Mouse (Mus musculus) forebrain, embryonic 15.5 days (tissue): ENCODE results near the gene Fam198a. TPM values are rescaled to one million over a fixed set of nuclear protein-coding genes. Genes with fewer than 3 reads are reported as not detected.

Experiments used
- ATAC-seq: fragments of 200-750 bp; cut with Nextera tagmentation; replicated peaks from 2 replicates; pipeline ENCODE4 v1.8.0; 2017; ENCODE audit warnings: mild to moderate bottlenecking, moderate TSS enrichment, moderate library complexity
- H3K27ac ChIP-seq: fragments of 300-500 bp; sonication (generic); replicated peaks from 2 replicates; pipeline ENCODE4 v1.5.1; 2015; ENCODE audit warnings: mild to moderate bottlenecking, inconsistent platforms
- H3K27me3 ChIP-seq: fragments of 300-500 bp; sonication (generic); 2 replicates; pipeline ENCODE4 v1.6.1; 2015; ENCODE audit warnings: inconsistent platforms
- H3K36me3 ChIP-seq: fragments of 300-500 bp; sonication (generic); 2 replicates; pipeline ENCODE4 v1.6.1; 2015; ENCODE audit warnings: mild to moderate bottlenecking, inconsistent platforms
- H3K4me1 ChIP-seq: fragments of 300-500 bp; sonication (generic); 2 replicates; pipeline ENCODE4 v1.6.1; 2015; ENCODE audit warnings: inconsistent platforms
- H3K4me2 ChIP-seq: fragments of 300-500 bp; sonication (generic); replicated peaks from 2 replicates; pipeline ENCODE4 v1.6.1; 2015; ENCODE audit warnings: mild to moderate bottlenecking, inconsistent platforms
- H3K4me3 ChIP-seq: fragments of 300-500 bp; sonication (generic); 2 replicates; pipeline ENCODE4 v1.5.1; 2015; ENCODE audit warnings: mild to moderate bottlenecking, inconsistent platforms
- H3K9ac ChIP-seq: fragments of 300-500 bp; sonication (generic); replicated peaks from 2 replicates; pipeline ENCODE4 v1.6.1; 2015; ENCODE audit warnings: mild to moderate bottlenecking, inconsistent platforms
- H3K9me3 ChIP-seq: fragments of 300-500 bp; sonication (generic); 2 replicates; pipeline ENCODE4 v1.6.1; 2016; ENCODE audit warnings: inconsistent platforms
- WGBS: fragments of 180-500 bp; shearing (Covaris S2); methylation state at CpG from one replicate; pipeline ENCODE4 v1.1.7; 2015; ENCODE audit warnings: mixed read lengths; 5-methylcytosine and 5-hydroxymethylcytosine counted together
- polyA plus RNA-seq: library from polyadenylated mRNA; unstranded; fragments of >200 nt; fragmentation: Nextera tagmentation; extraction: Ambion mirVana; gene quantifications from 2 replicates; pipeline ENCODE4 v1.2.1, GENCODE M21; 2015

Gene Fam198a
- polyA plus RNA-seq, 1 experiment from 2014 or later = 1.4 TPM

DNA sequence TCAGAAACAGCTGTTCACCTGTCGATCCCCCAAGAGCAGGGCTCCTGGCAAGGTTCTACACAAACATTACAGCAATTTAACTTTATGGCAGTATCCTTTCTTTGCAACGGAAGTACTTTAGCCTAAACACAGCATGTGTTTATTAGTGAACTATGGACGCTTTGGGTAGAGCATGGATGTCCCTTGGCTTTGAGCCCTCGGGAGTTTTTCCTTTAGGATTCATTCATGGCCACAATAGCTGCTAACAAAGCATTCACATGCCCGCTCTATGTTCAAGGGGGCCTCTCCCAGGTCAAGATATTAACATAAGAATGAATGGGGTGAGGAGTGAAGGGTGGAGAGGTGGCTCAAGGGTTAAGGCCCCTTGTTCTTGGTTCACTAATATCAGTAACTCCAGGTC lies 38.7 kb downstream of the Fam198a start:
- Histone ChIP-seq H3K9ac (no peak overlapping the region), H3K9me3 (no peaks in the 10 kb centered on the region), H3K4me2 (no peak overlapping the region), H3K4me3 (no peak overlapping the region), H3K36me3 (no peaks in the 10 kb centered on the region), H3K4me1 (peaks cover 12% of the 10 kb centered on the region), H3K27me3 (no peaks in the 10 kb centered on the region), H3K27ac (no peak overlapping the region)
- ATAC-seq = no peak
- 28% methylated on average over 5 of the region's 5 CpGs for WGBS

DNA sequence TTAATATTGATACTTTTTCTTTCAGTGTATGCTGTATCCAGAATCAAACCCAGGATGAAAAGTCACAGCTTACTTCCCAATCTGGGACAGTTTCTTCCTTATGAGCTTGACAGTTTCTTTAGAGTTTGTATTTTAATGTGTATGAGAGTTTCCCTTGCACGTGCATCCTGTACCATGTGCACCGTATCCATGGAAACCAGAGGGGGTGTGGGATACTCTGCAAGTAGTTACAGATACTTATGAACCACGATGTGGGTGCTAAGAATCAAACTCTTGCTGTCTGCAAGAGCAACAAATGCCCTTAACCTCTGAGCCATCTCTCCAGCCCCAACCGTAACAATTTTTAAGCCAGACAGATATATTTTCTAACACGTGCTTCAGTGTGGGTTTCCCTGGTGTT lies 40.3 kb downstream of the Fam198a start:
- Histone ChIP-seq H3K4me1 (peaks cover 17% of the 10 kb centered on the region), H3K27me3 (no peaks in the 10 kb centered on the region), H3K27ac (no peak overlapping the region), H3K9ac (no peak overlapping the region), H3K4me3 (no peak overlapping the region), H3K9me3 (no peaks in the 10 kb centered on the region), H3K4me2 (no peak overlapping the region), H3K36me3 (no peaks in the 10 kb centered on the region)
- no peak for ATAC-seq
- 64% methylated on average over 5 of the region's 5 CpGs for WGBS

GRCm38 (mm10) chr9:121993047-121993446 lies 42.3 kb downstream of the Fam198a start:
- Histone ChIP-seq H3K9ac (no peak overlapping the region), H3K36me3 (no peaks in the 10 kb centered on the region), H3K4me3 (no peak overlapping the region), H3K4me2 (no peak overlapping the region), H3K27ac (no peak overlapping the region), H3K4me1 (peaks cover 17% of the 10 kb centered on the region), H3K9me3 (no peaks in the 10 kb centered on the region), H3K27me3 (no peaks in the 10 kb centered on the region)
- 69% methylated on average over 3 of the region's 3 CpGs for WGBS
- no peak for ATAC-seq

- WGBS = 7% methylated on average over 10 of the region's 10 CpGs
- H3K4me3 ChIP-seq = peak overlapping the region; percentile 73
- H3K27me3 ChIP-seq = no peaks in the 10 kb centered on the region
- no peak for ATAC-seq
- H3K4me2 ChIP-seq = peak overlapping the region; percentile 85
- H3K27ac ChIP-seq = no peak overlapping the region
- peak overlapping the region; percentile 74 for H3K9ac ChIP-seq
- H3K9me3 ChIP-seq = no peaks in the 10 kb centered on the region
- no peaks in the 10 kb centered on the region for H3K36me3 ChIP-seq
- H3K4me1 ChIP-seq = peaks cover 17% of the 10 kb centered on the region
These were observed 44.3 kb downstream of the Fam198a start for GRCm38 (mm10) chr9:121995077-121995476.

DNA sequence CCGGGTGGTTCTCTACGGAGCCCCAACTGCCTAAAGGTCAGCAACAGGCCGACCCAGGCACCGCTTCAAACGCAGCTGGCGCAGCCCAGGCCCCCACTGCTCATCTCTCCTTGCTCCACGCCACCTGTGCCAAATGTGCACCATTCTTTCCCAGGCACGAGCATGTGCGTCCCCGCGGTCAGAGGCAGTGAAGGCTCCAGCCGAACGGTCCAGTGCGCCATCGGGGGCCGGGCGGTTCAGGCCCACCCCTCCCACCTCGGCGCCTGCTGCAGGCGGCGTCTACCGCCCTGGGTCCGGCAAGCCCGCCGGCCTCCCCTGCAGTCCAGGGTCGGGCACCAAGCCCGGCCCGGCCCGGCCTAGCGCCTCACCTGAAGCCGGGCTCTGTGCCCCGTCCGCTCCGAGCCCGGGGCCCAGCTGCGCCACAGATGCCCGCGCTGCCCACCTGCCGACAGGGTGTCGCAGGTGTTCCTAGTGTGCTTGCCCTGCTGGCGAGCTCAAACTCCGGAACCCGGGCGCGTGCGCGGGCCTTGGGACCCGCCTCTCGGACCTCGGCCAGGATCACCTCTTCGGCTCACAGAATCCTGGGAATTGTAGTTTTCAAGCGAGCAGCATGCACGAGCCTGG lies 44.8 kb downstream of the Fam198a start:
- H3K27ac ChIP-seq = no peak overlapping the region
- peak overlapping the region; percentile 73 for H3K4me3 ChIP-seq
- peak; percentile 88 for ATAC-seq
- no peaks in the 10 kb centered on the region for H3K9me3 ChIP-seq
- H3K9ac ChIP-seq = peak overlapping the region; percentile 74
- H3K27me3 ChIP-seq = no peaks in the 10 kb centered on the region
- H3K4me2 ChIP-seq = peak overlapping the region; percentile 85
- no peaks in the 10 kb centered on the region for H3K36me3 ChIP-seq
- H3K4me1 ChIP-seq = peaks cover 17% of the 10 kb centered on the region
- under 1% methylated on average over 53 of the region's 53 CpGs for WGBS

DNA sequence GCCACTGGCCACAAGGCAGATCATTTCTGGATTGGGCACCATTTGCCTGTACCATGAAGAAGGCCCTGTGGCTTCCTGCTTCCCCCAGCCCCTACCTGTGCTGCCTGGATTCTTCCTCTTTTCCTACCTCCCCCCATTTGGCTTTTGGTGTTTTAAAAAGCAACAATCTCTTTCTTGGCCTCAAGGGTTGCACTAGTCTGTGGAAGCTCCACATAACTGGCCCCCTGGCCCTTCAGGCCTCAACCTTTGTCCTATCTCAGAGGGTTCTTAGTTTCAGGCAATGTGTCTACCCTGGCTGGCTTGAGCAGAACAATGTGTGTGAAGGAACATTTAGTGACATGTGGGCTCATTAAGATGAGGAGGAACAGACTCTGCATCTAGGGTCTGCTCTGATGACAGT lies 46.2 kb downstream of the Fam198a start, which contains the start of gene Pomgnt2:
Gene Pomgnt2 (minus strand): TSS at position 101 of the 400 bp plus-strand sequence.
- Histone ChIP-seq H3K9ac (no peak within 1 kb of the TSS), H3K4me1 (peaks cover 17% of the 10 kb centered on the region), H3K27me3 (no peaks in the 10 kb centered on the region), H3K4me2 (peak within 1 kb of the TSS; percentile 85), H3K27ac (no peak within 1 kb of the TSS), H3K4me3 (peak within 1 kb of the TSS; percentile 73), H3K9me3 (no peaks in the 10 kb centered on the region), H3K36me3 (no peaks in the 10 kb centered on the region)
- no peak for ATAC-seq

DNA sequence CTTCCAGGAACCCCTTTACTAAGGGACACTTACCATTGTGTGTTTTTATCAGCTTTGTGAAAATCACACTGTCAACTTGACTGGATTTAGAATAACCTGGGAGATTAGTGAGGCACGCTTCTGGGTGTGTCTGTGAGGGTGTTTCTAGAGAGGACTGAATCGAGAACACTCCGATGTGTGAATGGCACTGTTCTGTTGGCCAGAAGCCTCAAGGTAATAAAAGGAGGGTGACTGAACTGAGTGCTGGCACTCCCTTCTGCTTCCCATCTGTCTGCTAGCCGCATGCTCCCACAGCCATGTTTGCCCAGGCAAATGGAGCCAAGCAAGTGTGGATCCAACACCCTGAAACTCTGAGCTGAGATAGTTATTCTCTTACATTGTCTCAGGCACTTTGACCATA lies 47.2 kb downstream of the Fam198a start:
- H3K27me3 ChIP-seq = no peaks in the 10 kb centered on the region
- WGBS = 70% methylated on average over 4 of the region's 4 CpGs
- no peak for ATAC-seq
- H3K9me3 ChIP-seq = no peaks in the 10 kb centered on the region
- H3K4me1 ChIP-seq = peaks cover 17% of the 10 kb centered on the region
- H3K4me2 ChIP-seq = no peak overlapping the region
- no peak overlapping the region for H3K9ac ChIP-seq
- no peak overlapping the region for H3K4me3 ChIP-seq
- no peaks in the 10 kb centered on the region for H3K36me3 ChIP-seq
- H3K27ac ChIP-seq = no peak overlapping the region

GRCm38 (mm10) chr9:122006175-122006574 lies 55.4 kb downstream of the Fam198a start:
- H3K27ac ChIP-seq = no peak overlapping the region
- H3K36me3 ChIP-seq = no peaks in the 10 kb centered on the region
- H3K9me3 ChIP-seq = no peaks in the 10 kb centered on the region
- no peak overlapping the region for H3K4me3 ChIP-seq
- no peak overlapping the region for H3K4me2 ChIP-seq
- 93% methylated on average over 2 of the region's 2 CpGs for WGBS
- no peak overlapping the region for H3K9ac ChIP-seq
- H3K4me1 ChIP-seq = peaks cover 9% of the 10 kb centered on the region; the same call in 1 of the 2 replicates
- no peaks in the 10 kb centered on the region for H3K27me3 ChIP-seq
- ATAC-seq = no peak

DNA sequence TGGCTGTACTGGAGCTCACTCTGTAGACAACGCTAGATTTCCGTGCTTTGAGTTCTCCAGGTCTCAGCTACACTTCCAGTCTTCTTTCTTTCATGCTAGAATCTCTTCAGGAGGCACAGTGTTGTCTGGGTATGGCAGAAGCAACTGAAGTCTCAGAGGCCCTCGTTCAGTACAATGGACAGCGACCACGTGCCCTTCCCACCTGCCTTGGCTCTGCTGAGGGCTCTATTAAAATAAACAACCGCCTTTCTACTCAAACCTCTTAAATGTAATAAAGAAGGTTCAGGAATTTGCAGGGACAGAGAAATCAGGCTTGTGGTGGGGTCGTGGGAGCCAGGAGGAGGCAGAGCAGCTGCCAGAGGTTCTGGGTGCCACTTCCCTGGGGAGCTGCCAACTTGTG lies 55.8 kb downstream of the Fam198a start:
- 10% methylated on average over 7 of the region's 7 CpGs for WGBS
- no peak overlapping the region for H3K27ac ChIP-seq
- no peak for ATAC-seq

DNA sequence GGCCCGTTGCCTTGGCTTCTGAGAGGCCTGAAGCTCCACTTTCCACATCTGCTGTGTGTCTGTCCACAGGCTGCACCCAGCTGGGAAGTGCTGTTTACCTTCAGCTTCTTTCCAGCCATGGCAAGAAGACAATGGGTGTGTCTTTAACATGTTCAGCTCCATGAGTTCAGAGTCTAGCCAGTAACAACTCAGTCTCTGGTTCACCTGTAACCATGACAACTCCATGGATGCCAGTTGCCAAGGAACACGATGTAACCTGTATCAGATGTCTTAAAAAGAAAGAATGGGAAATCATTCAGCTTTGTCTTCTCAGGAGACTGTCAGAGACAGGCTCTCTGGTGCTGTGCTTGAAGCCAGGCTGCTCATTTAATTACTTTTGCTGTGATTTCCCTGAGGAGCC lies 58.1 kb downstream of the Fam198a start:
- H3K36me3 ChIP-seq = no peaks in the 10 kb centered on the region
- no peak overlapping the region for H3K9ac ChIP-seq
- H3K27ac ChIP-seq = peak overlapping the region; percentile 44
- ATAC-seq = peak; percentile 60
- H3K27me3 ChIP-seq = no peaks in the 10 kb centered on the region
- H3K4me3 ChIP-seq = no peak overlapping the region
- H3K4me1 ChIP-seq = peaks cover 9% of the 10 kb centered on the region; the same call in 1 of the 2 replicates
- no peak overlapping the region for H3K4me2 ChIP-seq
- H3K9me3 ChIP-seq = no peaks in the 10 kb centered on the region
- WGBS = 44% methylated on average over 2 of the region's 2 CpGs

More for the DNA sequence above, 55.8 kb downstream of the Fam198a start:
- H3K36me3 ChIP-seq = no peaks in the 10 kb centered on the region
- H3K4me3 ChIP-seq = no peak overlapping the region
- H3K9ac ChIP-seq = no peak overlapping the region
- H3K27me3 ChIP-seq = no peaks in the 10 kb centered on the region
- H3K9me3 ChIP-seq = no peaks in the 10 kb centered on the region
- H3K4me1 ChIP-seq = peaks cover 9% of the 10 kb centered on the region; the same call in 1 of the 2 replicates
- H3K4me2 ChIP-seq = no peak overlapping the region

GRCm38 (mm10) chr9:122010751-122011150 lies 60.0 kb downstream of the Fam198a start:
- H3K4me1 ChIP-seq = peaks cover 9% of the 10 kb centered on the region; the same call in 1 of the 2 replicates
- no peak overlapping the region for H3K4me2 ChIP-seq
- WGBS = 86% methylated on average over 2 of the region's 2 CpGs
- H3K36me3 ChIP-seq = no peaks in the 10 kb centered on the region
- H3K27me3 ChIP-seq = no peaks in the 10 kb centered on the region
- no peak for ATAC-seq
- H3K9me3 ChIP-seq = no peaks in the 10 kb centered on the region
- no peak overlapping the region for H3K9ac ChIP-seq
- H3K4me3 ChIP-seq = no peak overlapping the region
- H3K27ac ChIP-seq = no peak overlapping the region

- WGBS = 80% methylated on average over 2 of the region's 2 CpGs
These were observed 62.0 kb downstream of the Fam198a start for GRCm38 (mm10) chr9:122012816-122013215.

DNA sequence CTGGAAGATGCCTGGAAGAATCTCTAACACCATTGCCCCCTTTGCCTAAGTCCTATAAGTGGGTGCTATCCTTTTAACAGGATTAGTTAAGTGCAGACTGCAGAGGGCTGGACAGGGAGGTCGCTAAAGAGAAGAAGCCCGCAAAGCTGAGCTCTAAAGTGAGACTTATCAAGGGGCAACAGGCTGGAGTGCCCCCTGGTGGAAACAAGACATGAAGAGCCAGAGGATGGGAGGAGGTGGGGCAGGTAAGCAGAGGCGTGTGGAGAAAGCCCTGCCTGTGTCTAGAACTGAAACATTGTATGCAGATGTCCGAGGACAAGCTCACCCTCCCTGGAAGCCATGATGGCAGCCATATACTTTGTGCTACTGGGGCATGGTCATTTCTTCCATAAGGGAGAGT lies 62.8 kb downstream of the Fam198a start:
- Histone ChIP-seq H3K9me3 (no peaks in the 10 kb centered on the region), H3K4me1 (peaks cover 7% of the 10 kb centered on the region; the same call in 1 of the 2 replicates), H3K4me3 (no peak overlapping the region), H3K36me3 (no peaks in the 10 kb centered on the region), H3K27me3 (no peaks in the 10 kb centered on the region), H3K27ac (no peak overlapping the region), H3K4me2 (no peak overlapping the region), H3K9ac (no peak overlapping the region)
- no peak for ATAC-seq
- 84% methylated on average over 4 of the region's 4 CpGs for WGBS

More at GRCm38 (mm10) chr9:122012816-122013215, 62.0 kb downstream of the Fam198a start:
- no peak overlapping the region for H3K4me2 ChIP-seq
- H3K27ac ChIP-seq = no peak overlapping the region
- peaks cover 9% of the 10 kb centered on the region; the same call in 1 of the 2 replicates for H3K4me1 ChIP-seq
- no peaks in the 10 kb centered on the region for H3K36me3 ChIP-seq
- no peaks in the 10 kb centered on the region for H3K9me3 ChIP-seq
- no peaks in the 10 kb centered on the region for H3K27me3 ChIP-seq
- H3K4me3 ChIP-seq = no peak overlapping the region
- no peak overlapping the region for H3K9ac ChIP-seq
- no peak for ATAC-seq
